Mouse (Mus musculus): ENCODE data around the gene Acvrl1. TPM values are rescaled to one million over a fixed set of nuclear protein-coding genes. Genes with fewer than 3 reads are reported as not detected.

Gene Acvrl1
- polyA plus RNA-seq, 1 experiment from 2014 or later = 4.2 TPM

DNA sequence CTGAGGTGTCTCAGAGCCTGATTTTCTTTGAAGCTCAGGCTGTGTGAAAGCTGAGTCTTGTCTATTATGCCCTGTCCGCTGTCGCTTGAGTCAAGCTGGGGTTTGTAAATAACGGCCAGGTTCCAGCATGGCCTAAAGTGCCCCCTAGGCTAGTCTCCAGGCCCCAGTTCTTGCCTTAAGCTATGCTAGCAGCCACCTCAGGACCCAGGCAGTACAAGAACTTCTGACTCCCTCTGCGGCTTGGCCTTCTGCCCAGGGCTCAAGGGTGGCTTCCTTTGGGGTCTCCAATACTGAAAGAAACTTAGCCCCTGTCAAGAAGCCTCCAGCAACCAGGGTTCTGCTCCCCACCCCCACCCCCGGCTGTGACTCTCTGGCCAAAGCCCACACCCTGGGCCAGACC, 15.9 kb downstream of the Acvrl1 start:
- Histone ChIP-seq H3K27me3 (ENCODE audit: control insufficient read depth, insufficient read depth, low read length) (0 out of 2 replicates have a peak, but pooled peaks cover 2% of the 10 kb centered on the region), H3K4me3 (ENCODE audit: low read depth, low read length) (no peak overlapping the region), H3K36me3 (ENCODE audit: control insufficient read depth, insufficient read depth, low read length) (no peaks in the 10 kb centered on the region), H3K27ac (ENCODE audit: low read depth, low read length) (no peak overlapping the region), H3K4me2 (no peak overlapping the region), H3K9ac (ENCODE audit: low read length) (no peak overlapping the region), H3K9me3 (ENCODE audit: control insufficient read depth, low read length) (no peaks in the 10 kb centered on the region), H3K4me1 (ENCODE audit: control insufficient read depth, insufficient read depth, low read length) (peaks cover 20% of the 10 kb centered on the region)
- no peak for DNase-seq (ENCODE audit: low spot score, missing footprints)
- ATAC-seq (ENCODE audit: low FRiP score) = no peak
- WGBS = 87% methylated on average over 5 of the region's 5 CpGs

DNA sequence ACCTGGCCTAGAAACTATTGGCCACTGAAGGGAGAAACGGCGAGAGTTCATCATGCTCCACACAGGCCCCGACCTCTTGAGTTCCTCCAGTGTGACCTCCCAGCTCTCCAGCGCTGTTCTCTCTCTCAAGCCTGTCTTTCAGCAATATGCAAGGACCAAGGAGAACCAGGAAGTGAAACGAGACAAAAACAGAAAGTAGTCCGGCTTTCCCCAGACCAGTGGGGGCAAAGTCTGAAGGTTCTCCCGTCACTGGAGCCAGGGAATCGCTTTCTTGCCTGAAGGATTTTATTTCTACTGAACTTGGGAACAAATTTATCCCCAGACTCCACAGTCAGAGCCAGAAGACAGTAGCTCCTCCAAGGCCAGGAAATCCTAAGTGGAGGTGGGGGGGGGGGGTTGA, 16.5 kb downstream of the Acvrl1 start:
- Histone ChIP-seq H3K36me3 (ENCODE audit: control insufficient read depth, insufficient read depth, low read length) (no peaks in the 10 kb centered on the region), H3K4me3 (ENCODE audit: low read depth, low read length) (no peak overlapping the region), H3K9ac (ENCODE audit: low read length) (no peak overlapping the region), H3K27ac (ENCODE audit: low read depth, low read length) (no peak overlapping the region), H3K4me2 (no peak overlapping the region), H3K4me1 (ENCODE audit: control insufficient read depth, insufficient read depth, low read length) (peaks cover 15% of the 10 kb centered on the region), H3K27me3 (ENCODE audit: control insufficient read depth, insufficient read depth, low read length) (no peaks in the 10 kb centered on the region), H3K9me3 (ENCODE audit: control insufficient read depth, low read length) (no peaks in the 10 kb centered on the region)
- ATAC-seq (ENCODE audit: low FRiP score) (no peak), DNase-seq (ENCODE audit: low spot score, missing footprints) (no peak)
- 93% methylated on average over 8 of the region's 8 CpGs for WGBS

DNA sequence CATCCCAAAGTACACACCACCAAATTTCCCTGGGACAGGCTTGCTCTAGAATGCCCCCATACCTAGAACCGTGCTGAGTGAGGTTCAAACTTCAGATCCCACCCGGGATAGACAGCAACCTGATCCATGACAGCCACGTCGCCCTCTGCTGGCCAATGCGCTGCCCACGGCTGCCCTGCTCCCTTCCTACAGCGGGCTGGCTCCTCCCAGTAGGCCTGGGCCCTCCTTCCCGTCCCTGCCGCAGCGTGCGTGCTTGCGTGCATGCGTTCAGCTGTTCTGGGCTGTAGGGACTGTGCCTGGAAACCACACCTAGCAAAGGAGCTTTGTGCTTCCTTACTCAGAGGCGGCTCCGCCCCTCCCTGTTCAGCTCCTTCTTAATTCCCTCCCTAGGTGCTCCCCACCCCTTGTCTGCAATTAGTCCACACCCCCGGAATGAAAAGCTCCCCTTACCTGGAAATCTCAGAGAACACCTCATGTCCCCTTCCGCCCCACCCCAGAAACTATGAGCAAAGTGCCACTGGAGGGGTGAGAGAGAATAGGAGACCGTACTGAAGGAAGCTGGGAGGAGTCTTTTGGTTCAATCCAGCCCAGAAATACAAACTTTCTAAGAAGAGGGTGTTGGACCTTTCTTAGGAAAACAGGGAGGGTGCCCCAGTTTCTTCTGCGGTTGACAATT, 17.2 kb downstream of the Acvrl1 start:
- H3K9me3 ChIP-seq (ENCODE audit: control insufficient read depth, low read length) = no peaks in the 10 kb centered on the region
- no peak overlapping the region; the same call in 1 of the 2 replicates for H3K4me3 ChIP-seq (ENCODE audit: low read depth, low read length)
- H3K4me2 ChIP-seq = peak overlapping the region; percentile 42
- H3K9ac ChIP-seq (ENCODE audit: low read length) = peak overlapping the region; percentile 47; the same call in 1 of the 2 replicates
- H3K27me3 ChIP-seq (ENCODE audit: control insufficient read depth, insufficient read depth, low read length) = no peaks in the 10 kb centered on the region
- H3K36me3 ChIP-seq (ENCODE audit: control insufficient read depth, insufficient read depth, low read length) = no peaks in the 10 kb centered on the region
- H3K27ac ChIP-seq (ENCODE audit: low read depth, low read length) = no peak overlapping the region
- H3K4me1 ChIP-seq (ENCODE audit: control insufficient read depth, insufficient read depth, low read length) = peaks cover 10% of the 10 kb centered on the region
- 13% methylated on average over 19 of the region's 19 CpGs for WGBS
- DNase-seq (ENCODE audit: low spot score, missing footprints) (peak; percentile 99), ATAC-seq (ENCODE audit: low FRiP score) (peak; percentile 91)

DNA sequence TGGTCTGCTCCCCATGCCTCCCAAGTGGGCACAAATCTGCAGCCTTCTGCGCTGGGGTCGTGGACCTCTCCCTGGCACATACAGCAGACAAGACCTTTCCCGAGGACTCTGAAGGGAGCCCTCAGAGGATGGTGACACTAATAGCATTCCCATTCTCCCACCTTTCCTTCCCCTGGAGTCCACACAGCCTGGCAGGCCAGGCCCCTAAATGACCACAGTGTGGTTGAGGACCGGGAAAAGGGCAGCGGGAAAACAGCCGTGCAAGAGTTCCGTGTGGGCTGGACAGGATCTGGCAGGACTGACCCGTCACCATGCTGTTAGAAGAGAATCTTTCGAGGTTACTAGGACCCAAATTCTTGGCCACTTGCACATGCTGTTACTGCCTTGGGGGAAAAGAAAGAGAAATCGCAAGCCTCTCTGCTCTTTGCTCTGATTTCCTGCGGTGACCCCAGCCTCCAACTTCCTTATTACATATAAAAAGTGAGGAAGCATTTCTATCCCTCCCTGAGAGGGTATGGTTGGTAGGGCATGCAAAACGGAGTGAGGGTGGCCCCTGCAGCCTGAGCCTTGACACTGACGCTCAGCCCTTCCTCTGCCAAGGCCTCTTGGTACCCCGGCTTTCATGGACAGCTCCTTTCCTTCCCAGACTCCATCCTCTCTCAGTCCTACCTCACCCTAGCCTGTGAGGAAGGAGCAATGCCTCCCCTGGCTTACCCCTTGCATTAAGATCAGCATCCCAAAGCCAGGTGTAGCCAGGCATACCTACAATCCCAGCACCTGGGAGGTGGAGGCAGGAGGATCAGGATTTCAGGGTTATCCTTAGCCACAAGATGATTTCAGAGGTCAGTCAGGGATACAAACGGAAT, 18.0 kb downstream of the Acvrl1 start:
- ATAC-seq (ENCODE audit: low FRiP score) (no peak), DNase-seq (ENCODE audit: low spot score, missing footprints) (no peak)
- 74% methylated on average over 15 of the region's 15 CpGs for WGBS
- Histone ChIP-seq H3K27ac (ENCODE audit: low read depth, low read length) (no peak overlapping the region), H3K27me3 (ENCODE audit: control insufficient read depth, insufficient read depth, low read length) (no peaks in the 10 kb centered on the region), H3K4me2 (no peak overlapping the region; the same call in 1 of the 2 replicates), H3K9me3 (ENCODE audit: control insufficient read depth, low read length) (no peaks in the 10 kb centered on the region), H3K4me3 (ENCODE audit: low read depth, low read length) (no peak overlapping the region), H3K4me1 (ENCODE audit: control insufficient read depth, insufficient read depth, low read length) (peaks cover 6% of the 10 kb centered on the region), H3K36me3 (ENCODE audit: control insufficient read depth, insufficient read depth, low read length) (no peaks in the 10 kb centered on the region), H3K9ac (ENCODE audit: low read length) (no peak overlapping the region)

DNA sequence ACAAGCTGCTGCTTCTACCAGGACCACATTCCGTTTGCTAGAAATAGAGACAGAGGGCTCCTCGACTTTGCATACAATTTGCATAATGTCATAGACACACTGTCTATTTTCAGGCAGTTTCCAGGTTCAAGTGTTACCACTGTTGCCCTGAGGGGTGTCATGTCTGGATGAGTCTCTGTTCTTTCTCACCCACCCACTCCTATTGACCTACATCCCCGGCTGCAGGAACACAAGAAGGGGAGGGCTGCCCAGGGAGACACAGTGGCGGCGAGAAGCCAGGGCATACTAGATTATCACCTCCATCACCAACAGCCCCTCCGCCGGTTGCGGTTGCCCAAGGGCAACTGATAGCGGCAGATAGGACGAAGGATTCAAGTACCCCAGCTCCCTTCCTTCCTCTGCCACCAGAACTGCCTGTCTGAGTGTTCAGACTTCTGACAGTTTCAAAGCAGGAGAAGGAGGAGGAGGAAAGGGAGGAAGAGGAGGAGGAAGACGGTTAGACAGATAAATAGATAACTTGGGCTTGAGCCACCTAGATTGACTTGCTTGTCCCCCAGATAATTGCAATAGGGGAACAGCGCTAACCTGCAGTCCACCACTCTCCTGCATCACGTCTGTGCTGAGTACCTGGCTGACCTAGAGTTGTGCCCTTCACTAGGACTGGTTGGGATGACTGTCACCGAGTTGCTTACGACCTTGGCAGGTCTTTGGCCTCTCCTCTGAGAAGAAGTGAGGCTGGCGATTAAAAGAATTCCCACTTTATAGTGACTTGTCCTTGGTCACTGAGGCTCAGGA, 19.0 kb downstream of the Acvrl1 start:
- no peaks in the 10 kb centered on the region for H3K27me3 ChIP-seq (ENCODE audit: control insufficient read depth, insufficient read depth, low read length)
- no peak overlapping the region for H3K4me2 ChIP-seq
- H3K4me1 ChIP-seq (ENCODE audit: control insufficient read depth, insufficient read depth, low read length) = peaks cover 6% of the 10 kb centered on the region
- no peak for ATAC-seq (ENCODE audit: low FRiP score)
- no peak overlapping the region for H3K4me3 ChIP-seq (ENCODE audit: low read depth, low read length)
- no peak overlapping the region for H3K27ac ChIP-seq (ENCODE audit: low read depth, low read length)
- DNase-seq (ENCODE audit: low spot score, missing footprints) = no peak
- WGBS = 84% methylated on average over 16 of the region's 16 CpGs
- H3K36me3 ChIP-seq (ENCODE audit: control insufficient read depth, insufficient read depth, low read length) = no peaks in the 10 kb centered on the region
- H3K9me3 ChIP-seq (ENCODE audit: control insufficient read depth, low read length) = no peaks in the 10 kb centered on the region
- no peak overlapping the region for H3K9ac ChIP-seq (ENCODE audit: low read length)

DNA sequence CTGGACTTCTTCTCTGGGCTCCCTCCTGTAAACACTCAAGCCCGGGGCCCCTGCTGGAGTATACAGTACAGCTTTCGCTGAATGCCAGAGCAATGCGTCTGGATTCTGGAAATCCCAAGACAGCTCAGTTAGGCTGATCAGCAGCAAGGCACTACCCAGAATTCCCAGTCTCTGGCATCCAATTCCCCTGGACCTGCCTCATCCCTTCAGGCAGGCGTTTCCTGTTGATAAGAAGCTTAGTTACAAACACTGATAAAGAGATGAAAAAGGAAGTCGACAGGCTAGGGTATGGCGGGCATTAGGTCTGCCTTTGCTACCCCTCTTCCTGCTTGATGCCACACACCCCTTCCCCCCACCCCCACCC, 19.6 kb downstream of the Acvrl1 start:
- WGBS = 63% methylated on average over 6 of the region's 6 CpGs
- H3K9me3 ChIP-seq (ENCODE audit: control insufficient read depth, low read length) = no peaks in the 10 kb centered on the region
- H3K27me3 ChIP-seq (ENCODE audit: control insufficient read depth, insufficient read depth, low read length) = no peaks in the 10 kb centered on the region
- H3K4me1 ChIP-seq (ENCODE audit: control insufficient read depth, insufficient read depth, low read length) = peaks cover 6% of the 10 kb centered on the region; the same call in 1 of the 2 replicates
- no peak overlapping the region for H3K4me2 ChIP-seq
- H3K9ac ChIP-seq (ENCODE audit: low read length) = no peak overlapping the region
- no peak for DNase-seq (ENCODE audit: low spot score, missing footprints)
- H3K36me3 ChIP-seq (ENCODE audit: control insufficient read depth, insufficient read depth, low read length) = no peaks in the 10 kb centered on the region
- no peak for ATAC-seq (ENCODE audit: low FRiP score)
- H3K27ac ChIP-seq (ENCODE audit: low read depth, low read length) = no peak overlapping the region
- no peak overlapping the region for H3K4me3 ChIP-seq (ENCODE audit: low read depth, low read length)

DNA sequence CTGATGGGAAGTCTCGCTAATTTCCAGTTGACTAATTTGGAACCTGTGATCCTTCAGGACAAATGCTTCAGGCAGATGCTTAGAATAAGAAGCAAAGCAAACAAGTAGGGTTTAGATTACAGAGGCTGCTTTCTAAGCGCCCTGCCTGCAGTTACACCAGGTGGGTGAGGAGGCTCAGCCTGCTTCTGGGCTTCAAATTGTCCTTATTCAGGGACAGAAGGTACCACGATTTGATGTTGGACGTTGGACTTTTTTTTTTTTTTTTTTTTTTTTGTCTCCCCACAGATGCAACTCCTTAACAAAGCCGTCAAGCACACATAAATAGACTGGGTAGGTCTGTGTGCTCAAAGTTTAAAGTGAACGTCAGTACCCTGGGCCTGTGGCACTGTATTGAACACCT, 20.3 kb downstream of the Acvrl1 start:
- H3K36me3 ChIP-seq (ENCODE audit: control insufficient read depth, insufficient read depth, low read length) = no peaks in the 10 kb centered on the region
- no peaks in the 10 kb centered on the region for H3K27me3 ChIP-seq (ENCODE audit: control insufficient read depth, insufficient read depth, low read length)
- no peak for ATAC-seq (ENCODE audit: low FRiP score)
- H3K4me3 ChIP-seq (ENCODE audit: low read depth, low read length) = no peak overlapping the region
- H3K4me2 ChIP-seq = no peak overlapping the region
- peaks cover 3% of the 10 kb centered on the region; the same call in 1 of the 2 replicates for H3K4me1 ChIP-seq (ENCODE audit: control insufficient read depth, insufficient read depth, low read length)
- H3K9ac ChIP-seq (ENCODE audit: low read length) = no peak overlapping the region
- no peak overlapping the region for H3K27ac ChIP-seq (ENCODE audit: low read depth, low read length)
- no peaks in the 10 kb centered on the region for H3K9me3 ChIP-seq (ENCODE audit: control insufficient read depth, low read length)
- 75% methylated on average over 6 of the region's 6 CpGs for WGBS
- no peak for DNase-seq (ENCODE audit: low spot score, missing footprints)

DNA sequence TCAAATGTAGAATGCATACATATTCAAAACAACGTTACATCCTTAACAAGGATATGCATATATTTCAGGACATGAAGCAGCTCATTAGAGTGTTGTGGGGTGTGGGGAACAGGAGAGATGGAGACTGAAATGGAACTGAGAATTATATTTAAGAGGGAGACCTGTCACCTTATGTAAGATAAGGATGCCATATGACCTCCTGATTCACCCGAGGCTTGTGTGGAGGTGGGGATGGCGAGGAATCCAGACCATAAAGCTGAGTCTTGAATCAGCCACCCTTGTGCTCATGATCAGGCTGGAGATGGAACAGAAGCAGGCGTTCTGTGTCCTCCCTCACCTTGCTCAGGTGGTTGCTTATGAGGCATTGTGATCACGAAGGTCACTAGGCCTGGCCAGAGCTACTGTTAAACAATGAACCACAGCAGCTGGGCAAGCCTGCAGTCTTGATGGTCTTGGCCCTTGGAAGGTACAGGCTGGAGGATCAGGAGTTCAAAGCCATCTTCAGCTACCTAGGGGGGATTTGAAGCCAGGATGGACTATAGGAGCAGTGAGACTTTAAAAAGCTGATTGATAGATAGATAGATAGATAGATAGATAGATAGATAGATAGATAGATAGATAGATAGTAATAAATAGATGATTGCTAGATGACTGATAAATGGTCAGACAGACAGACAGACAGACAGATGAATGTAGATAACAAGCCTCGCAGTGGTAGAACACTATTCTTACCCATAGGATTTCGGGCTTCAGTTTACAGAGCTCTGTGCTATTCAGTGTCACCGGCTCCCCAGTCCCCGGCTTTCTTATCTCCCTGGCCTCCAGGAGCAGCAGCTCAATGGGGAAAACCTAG, 23.3 kb downstream of the Acvrl1 start:
- H3K4me1 ChIP-seq (ENCODE audit: control insufficient read depth, insufficient read depth, low read length) = no peaks in the 10 kb centered on the region
- H3K9ac ChIP-seq (ENCODE audit: low read length) = no peak overlapping the region
- no peak overlapping the region for H3K27ac ChIP-seq (ENCODE audit: low read depth, low read length)
- H3K4me2 ChIP-seq = no peak overlapping the region
- no peaks in the 10 kb centered on the region; the same call in 1 of the 2 replicates for H3K9me3 ChIP-seq (ENCODE audit: control insufficient read depth, low read length)
- no peaks in the 10 kb centered on the region for H3K27me3 ChIP-seq (ENCODE audit: control insufficient read depth, insufficient read depth, low read length)
- DNase-seq (ENCODE audit: low spot score, missing footprints) = no peak
- no peak for ATAC-seq (ENCODE audit: low FRiP score)
- no peaks in the 10 kb centered on the region for H3K36me3 ChIP-seq (ENCODE audit: control insufficient read depth, insufficient read depth, low read length)
- H3K4me3 ChIP-seq (ENCODE audit: low read depth, low read length) = no peak overlapping the region
- WGBS = 82% methylated on average over 9 of the region's 9 CpGs

Data from midbrain, embryonic 11.5 days (tissue).